Mouse (Mus musculus) retina, embryonic 14.5 days (tissue): ENCODE data around the gene Arhgdib.

ENCODE experiments used
- DNase-seq: peaks from one replicate; pipeline ENCODE4 v3.0.0-alpha.2; 2015; ENCODE audit warnings: low spot score

The Arhgdib gene

GRCm38 (mm10) chr6:136941051-136942021 is at the start of gene Arhgdib:
TSS of gene Arhgdib (minus strand) at chr6:136941899.
- DNase-seq, result peak; percentile 12

DNA sequence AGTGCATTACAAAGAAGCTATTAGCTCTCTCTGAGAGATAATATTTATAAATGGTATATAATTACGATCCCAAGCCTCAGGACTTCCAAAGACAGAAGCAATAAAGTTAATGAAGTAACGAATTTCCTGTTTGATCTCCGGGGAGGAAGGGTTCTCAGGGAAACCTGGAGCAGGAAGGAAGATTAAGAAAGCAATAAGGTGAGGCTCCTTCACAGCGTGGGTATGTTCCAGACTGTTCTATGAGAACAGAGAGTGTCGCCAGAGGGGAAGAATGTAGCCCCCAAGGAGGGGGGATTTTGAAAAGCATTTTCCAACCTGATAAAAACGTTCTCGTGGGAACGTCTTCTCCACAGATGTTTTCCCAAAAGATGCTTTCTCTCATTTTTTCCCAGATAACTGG is 48.9 kb upstream of the Arhgdib start:
- DNase-seq, result no peak

DNA sequence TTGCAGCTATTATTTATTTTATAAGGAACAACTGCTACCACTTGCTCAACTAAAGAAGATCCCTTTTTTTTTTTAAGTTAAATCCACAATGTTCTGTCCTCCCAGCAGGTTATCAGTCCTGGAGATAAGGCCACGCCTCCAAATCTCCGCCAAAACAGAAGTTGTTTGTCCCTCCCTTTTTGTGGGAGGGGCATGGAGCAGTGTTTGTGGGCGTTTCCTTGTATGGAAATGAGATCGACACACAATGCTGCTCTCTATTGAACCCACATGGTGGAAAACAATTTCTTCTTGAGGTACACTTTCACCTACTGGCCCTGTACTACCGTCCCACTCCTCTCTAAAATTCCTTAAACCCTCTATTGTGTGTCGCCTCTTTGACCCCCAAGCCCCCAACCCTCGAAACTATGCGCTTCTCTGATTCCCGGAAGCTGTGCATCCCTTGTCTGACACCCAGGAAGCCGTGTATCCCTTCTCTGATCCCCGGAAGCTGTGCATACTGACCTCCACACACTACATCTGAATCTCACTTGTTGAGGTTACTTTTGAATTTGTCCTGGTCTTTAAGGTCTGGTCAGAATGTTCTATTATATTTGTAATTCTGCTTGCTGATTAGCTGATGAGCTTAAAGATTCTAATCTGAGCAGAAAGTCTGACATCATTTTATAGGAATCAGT is 48.3 kb upstream of the Arhgdib start:
- no peak for DNase-seq

- no peak for DNase-seq
Observed at GRCm38 (mm10) chr6:136988536-136989060, 46.9 kb upstream of the Arhgdib start.

DNA sequence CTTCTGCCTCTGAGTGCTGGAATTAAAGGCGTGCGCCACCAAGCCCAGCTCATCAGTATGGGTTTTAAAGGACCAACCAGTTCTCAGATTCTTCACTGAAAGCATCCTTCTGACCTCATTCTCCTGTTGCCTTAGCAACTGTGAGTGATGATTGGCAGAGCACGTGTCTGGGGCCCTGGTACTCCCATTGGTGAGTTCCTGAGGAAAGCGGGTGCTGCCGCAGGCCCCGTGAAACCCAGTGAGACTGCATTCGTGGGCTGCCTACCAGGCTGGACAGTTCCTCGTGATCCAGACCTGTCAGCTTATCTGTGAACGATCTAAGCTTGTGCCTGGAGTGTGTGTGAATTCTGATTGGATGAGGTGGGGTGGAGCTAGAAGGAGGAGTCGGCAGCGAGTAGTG is 45.0 kb upstream of the Arhgdib start:
- no peak for DNase-seq

DNA sequence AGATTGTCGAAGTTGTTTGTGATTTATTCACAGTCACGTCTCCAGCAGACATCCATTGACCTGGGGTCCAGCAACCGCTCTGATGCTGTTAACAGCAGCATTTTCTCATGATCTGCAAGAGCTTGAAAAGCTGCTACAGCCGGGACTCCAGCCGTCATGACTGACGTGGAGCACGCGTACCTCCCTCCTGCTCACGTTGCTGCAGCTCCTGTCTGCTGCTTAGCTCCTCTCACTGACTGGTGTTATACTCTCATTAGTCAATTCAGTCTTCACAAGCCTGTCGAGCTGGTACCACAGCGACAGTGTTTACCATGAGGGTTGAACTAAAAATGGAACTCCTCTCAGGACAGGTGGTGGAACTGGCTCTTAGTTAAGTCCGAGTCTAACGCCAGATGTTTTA is 44.3 kb upstream of the Arhgdib start:
- DNase-seq, result no peak

DNA sequence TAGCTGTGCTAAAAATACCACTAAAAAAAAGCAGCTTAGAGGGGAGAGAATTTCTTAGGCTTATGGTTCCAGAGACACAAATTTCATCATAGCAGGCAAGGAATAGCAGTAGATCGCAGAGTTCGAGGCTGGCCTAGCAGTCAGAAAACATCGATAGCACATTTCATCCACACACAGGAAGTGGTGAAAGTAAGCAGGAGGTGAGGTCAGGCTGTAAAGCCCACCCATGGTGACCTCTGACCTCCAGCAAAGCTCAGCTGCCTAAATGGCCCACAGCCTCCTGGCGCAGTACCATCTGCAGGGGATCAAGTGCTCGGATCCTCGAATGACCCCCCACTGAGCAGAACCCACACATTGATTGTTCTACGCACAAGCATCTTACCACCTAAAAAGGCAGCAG is 41.5 kb upstream of the Arhgdib start:
- no peak for DNase-seq

GRCm38 (mm10) chr6:136982581-136982980 is 40.9 kb upstream of the Arhgdib start:
- no peak for DNase-seq

DNA sequence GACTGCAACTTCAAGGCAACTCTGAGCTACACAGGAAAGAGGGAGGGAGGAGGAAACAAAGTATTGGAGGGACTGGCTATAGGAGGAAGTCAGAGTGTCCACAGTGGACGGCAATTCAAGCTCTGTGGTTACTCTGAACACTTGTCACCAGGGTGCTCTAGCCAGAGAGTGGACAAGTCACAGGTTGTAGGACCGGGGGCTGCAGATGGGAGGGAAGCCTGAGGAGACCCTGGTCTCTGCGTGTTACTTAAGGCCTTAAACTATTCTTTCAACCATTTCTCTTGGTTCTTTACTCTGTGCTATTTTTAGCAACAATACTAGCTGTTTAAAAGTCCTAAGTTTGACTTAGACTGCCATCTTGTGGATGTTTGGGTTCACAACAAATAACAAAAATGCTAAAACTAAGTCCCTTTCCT is 38.6 kb upstream of the Arhgdib start:
- DNase-seq, result peak; percentile 69

DNA sequence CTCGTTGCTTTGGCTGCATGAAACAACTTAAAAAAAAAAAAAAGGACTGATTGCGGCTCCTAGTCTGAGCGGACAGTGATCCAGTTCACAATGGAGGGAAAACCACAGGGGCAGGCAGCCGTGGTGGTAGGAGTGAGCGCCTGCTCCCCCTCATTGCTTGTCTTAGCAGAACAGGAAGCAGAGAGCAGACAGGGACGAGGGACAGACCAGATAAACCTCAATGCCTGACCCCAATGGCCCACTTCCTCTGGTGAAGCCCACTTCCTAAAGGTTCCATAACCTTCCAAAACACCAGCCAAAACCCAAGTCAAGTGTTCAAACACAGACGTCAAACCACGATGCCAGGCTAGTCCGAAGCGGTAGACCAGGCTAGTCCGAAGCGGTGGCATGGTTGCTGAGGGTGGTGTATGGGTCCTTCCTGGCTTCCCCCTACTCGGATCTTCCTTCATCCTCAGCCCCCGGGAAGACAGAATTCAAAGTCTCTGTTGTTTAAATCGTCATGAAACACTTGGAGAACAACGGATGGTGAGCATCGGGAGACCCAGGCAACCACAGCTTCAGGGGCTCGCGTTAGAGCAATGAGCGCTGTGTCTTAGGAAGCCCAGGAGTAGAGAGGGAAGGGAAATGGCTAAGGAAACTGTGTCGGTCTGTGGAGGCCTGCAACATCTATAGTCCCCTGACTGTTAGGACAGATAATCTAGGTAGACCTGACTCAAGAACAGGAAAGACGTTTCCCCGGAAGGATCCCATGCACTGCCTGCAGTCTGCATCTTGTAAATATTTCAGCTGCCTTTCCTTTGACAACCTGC is 37.8 kb upstream of the Arhgdib start:
- no peak for DNase-seq

- DNase-seq, result peak; percentile 24
Observed at GRCm38 (mm10) chr6:136968877-136969276, 27.2 kb upstream of the Arhgdib start.

GRCm38 (mm10) chr6:136967466-136967865 is 25.8 kb upstream of the Arhgdib start:
- DNase-seq, result no peak

- no peak for DNase-seq
Observed at GRCm38 (mm10) chr6:136965912-136966311, 24.2 kb upstream of the Arhgdib start.

DNA sequence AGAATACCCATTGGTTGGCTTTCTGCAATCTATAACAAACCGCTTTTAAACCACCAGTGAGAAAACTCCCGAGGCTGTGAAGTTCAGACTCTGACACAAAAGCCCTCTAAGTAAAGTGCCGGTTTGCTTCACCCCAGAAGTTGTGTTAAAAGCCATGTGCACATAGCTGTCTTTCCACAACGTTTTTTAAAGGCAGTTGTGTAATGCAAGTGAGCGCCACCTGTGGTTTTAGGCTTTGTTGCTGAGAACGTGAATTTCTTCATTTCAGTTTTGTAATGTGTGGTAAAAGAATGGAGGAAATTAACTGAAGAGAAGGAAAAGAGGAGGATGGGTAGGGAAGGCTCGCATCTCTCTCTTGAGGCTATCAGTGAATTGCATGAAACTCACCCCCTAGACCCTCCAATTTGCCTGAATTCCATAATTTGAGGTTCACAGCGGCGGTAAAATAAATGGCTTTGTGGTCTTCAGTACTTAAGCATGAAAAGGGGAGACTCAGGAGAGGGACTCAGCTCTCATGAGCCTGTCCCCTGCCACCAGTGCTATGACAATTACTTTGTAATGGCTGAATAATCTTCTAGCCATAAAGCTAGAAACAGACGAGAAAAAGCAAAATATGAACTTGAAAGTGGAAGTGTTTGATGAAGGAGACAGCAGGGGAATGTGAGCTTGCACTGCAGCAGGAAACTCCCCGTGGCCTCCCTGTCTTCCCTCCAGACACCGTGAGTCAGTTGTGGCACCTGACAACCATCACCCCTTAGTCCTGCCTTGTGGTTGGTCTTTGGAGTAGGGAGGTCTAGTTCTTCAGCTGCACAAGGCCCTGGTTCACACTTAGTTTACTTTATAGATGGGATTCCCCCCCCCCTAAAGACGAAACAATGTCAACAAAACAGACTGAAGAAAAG is 23.2 kb upstream of the Arhgdib start:
- DNase-seq, result no peak

DNA sequence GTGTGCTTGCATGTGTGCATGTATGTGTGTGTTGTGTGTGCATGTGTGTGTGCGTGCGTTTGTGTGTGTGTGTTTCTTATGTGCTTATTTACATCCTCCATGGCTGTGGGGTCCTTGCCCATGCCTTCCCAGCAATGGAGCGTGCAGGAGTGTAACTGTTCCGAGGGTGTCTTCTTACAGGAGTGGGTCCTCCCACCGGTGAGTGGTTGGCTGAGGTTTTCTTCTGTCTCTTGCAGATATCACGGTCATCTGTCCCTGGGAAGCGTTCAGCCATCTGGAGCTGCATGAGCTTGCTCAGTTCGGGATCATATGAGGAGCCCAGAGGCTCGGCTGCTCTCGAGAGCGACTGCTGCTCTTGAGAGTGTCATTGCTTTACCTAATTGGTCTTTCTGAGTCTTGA is 21.3 kb upstream of the Arhgdib start:
- no peak for DNase-seq

GRCm38 (mm10) chr6:136959131-136959530 is 17.4 kb upstream of the Arhgdib start:
- no peak for DNase-seq

- DNase-seq, result no peak
Observed at GRCm38 (mm10) chr6:136957062-136957461, 15.4 kb upstream of the Arhgdib start.

DNA sequence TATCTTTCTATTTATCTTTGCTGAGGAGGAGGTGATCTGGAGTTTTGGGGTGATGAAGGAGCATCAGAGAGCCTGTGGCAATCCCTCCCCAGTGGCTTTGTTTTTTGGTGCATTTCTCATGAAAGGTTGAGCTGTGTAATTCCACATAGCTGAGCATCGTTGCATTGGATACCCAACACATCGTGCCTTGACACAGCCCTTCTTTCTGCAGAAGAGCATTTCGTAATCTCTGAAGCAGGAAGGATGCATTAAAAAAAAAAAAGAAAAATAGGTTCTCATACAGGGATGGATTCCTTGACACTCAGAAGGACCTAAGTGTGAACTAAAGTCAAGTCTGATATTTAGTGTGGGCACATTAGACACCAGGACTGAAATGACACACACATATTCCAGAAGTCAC is 13.5 kb upstream of the Arhgdib start:
- no peak for DNase-seq

GRCm38 (mm10) chr6:136954715-136955114 is 13.0 kb upstream of the Arhgdib start:
- no peak for DNase-seq

- no peak for DNase-seq
Observed at GRCm38 (mm10) chr6:136954192-136954591, 12.5 kb upstream of the Arhgdib start.

- DNase-seq, result no peak
Observed at GRCm38 (mm10) chr6:136952930-136953329, 11.2 kb upstream of the Arhgdib start.
